Comparison of ENCODE assay signal across 8 mouse cellular contexts in genomic region chr17:86963586-86963902, GRCm38 (mm10). TPM values are rescaled to one million over a fixed set of nuclear protein-coding genes. Genes with fewer than 3 reads are reported as not detected.
A peak's percentile ranks its signal among the peaks of the same experiment; 100 is the strongest.
DNase-seq lines count a peak whose midpoint lies in the region; ATAC-seq lines count a peak whose summit lies in the region.

No protein-coding gene starts in this region.

- no peaks in the 10 kb centered on the region for H3K27me3 ChIP-seq in kidney, embryonic 15.5 days
- H3K27me3 ChIP-seq in embryonic facial prominence, embryonic 14.5 days (replicated peaks; ENCODE audit: control insufficient read depth, insufficient read depth, low read length): no peaks in the 10 kb centered on the region
- H3K27me3 ChIP-seq in midbrain, embryonic 12.5 days: peaks cover 11% of the 10 kb centered on the region; the same call in 1 of the 2 replicates

- H3K4me2 ChIP-seq in kidney, embryonic 15.5 days: peak overlapping the region; percentile 88
- peak overlapping the region; percentile 67 for H3K4me2 ChIP-seq in embryonic facial prominence, embryonic 14.5 days (ENCODE audit: low read depth, low read length)
- peak overlapping the region; percentile 88 for H3K4me2 ChIP-seq in midbrain, embryonic 12.5 days (replicated peaks)

- peaks cover 56% of the 10 kb centered on the region for H3K4me1 ChIP-seq in kidney, embryonic 15.5 days
- H3K4me1 ChIP-seq in embryonic facial prominence, embryonic 14.5 days (ENCODE audit: control insufficient read depth, insufficient read depth, low read length): peaks cover 42% of the 10 kb centered on the region
- H3K4me1 ChIP-seq in midbrain, embryonic 12.5 days: peaks cover 25% of the 10 kb centered on the region

- peak overlapping the region; percentile 95 for H3K27ac ChIP-seq in kidney, embryonic 15.5 days
- H3K27ac ChIP-seq in embryonic facial prominence, embryonic 14.5 days (replicated peaks; ENCODE audit: low read depth, low read length): peak overlapping the region; percentile 96
- H3K27ac ChIP-seq in midbrain, embryonic 12.5 days (replicated peaks): peak overlapping the region; percentile 83

- under 1% methylated on average over 25 of the region's 26 CpGs for WGBS in kidney, embryonic 15.5 days
- no CpG with 5 or more reads among the region's 26 CpGs for WGBS in embryonic facial prominence, embryonic 14.5 days
- WGBS in midbrain, embryonic 12.5 days: under 1% methylated on average over 22 of the region's 26 CpGs

- H3K9ac ChIP-seq in kidney, embryonic 15.5 days: peak overlapping the region; percentile 87
- peak overlapping the region; percentile 94 for H3K9ac ChIP-seq in embryonic facial prominence, embryonic 14.5 days (ENCODE audit: low read depth, low read length)
- peak overlapping the region; percentile 88 for H3K9ac ChIP-seq in midbrain, embryonic 12.5 days (replicated peaks)

- peak; percentile 44 for ATAC-seq in kidney, embryonic 15.5 days (replicated peaks; ENCODE audit: low FRiP score)
- no peak; the same call in 1 of the 2 replicates for ATAC-seq in embryonic facial prominence, embryonic 14.5 days (ENCODE audit: low read depth)
- no peak; the same call in 1 of the 2 replicates for ATAC-seq in midbrain, embryonic 12.5 days (ENCODE audit: low FRiP score, low read depth)

- DNase-seq in kidney, adult 11 months: no peak
- peak; percentile 46 for DNase-seq in MN1 (ENCODE audit: low spot score)
- DNase-seq in embryonic facial prominence, embryonic 14.5 days (ENCODE audit: low spot score): peak; percentile 56
- DNase-seq in induced T-regulatory cell, adult 2 months (ENCODE audit: low read depth): peak; percentile 34
- DNase-seq in layer of hippocampus, adult 9-10 months (ENCODE audit: low spot score): no peak
- no peak for DNase-seq in layer of hippocampus, postnatal 10 days (ENCODE audit: low spot score in 2 of 2)

- H3K36me3 ChIP-seq in kidney, embryonic 15.5 days: 0 out of 2 replicates have a peak, but pooled peaks cover 1% of the 10 kb centered on the region
- H3K36me3 ChIP-seq in embryonic facial prominence, embryonic 14.5 days (ENCODE audit: control insufficient read depth, insufficient read depth, low read length): no peaks in the 10 kb centered on the region
- no peaks in the 10 kb centered on the region for H3K36me3 ChIP-seq in midbrain, embryonic 12.5 days

- H3K4me3 ChIP-seq in kidney, embryonic 15.5 days (replicated peaks): peak overlapping the region; percentile 89
- peak overlapping the region; percentile 84 for H3K4me3 ChIP-seq in embryonic facial prominence, embryonic 14.5 days (ENCODE audit: low read depth, low read length)
- peak overlapping the region; percentile 86 for H3K4me3 ChIP-seq in midbrain, embryonic 12.5 days

- H3K9me3 ChIP-seq in kidney, embryonic 15.5 days (replicated peaks): no peaks in the 10 kb centered on the region
- H3K9me3 ChIP-seq in embryonic facial prominence, embryonic 14.5 days (ENCODE audit: control insufficient read depth, low read length): no peaks in the 10 kb centered on the region
- H3K9me3 ChIP-seq in midbrain, embryonic 12.5 days: no peaks in the 10 kb centered on the region

RNA-seq across cellular contexts. Expression of gene Rhoq, which starts 0.7 kb away (rescaled TPM):
- 16.3 and 16.9 TPM in 2 replicates for polyA plus RNA-seq in kidney, embryonic 15.5 days (2015; fragmentation: Nextera tagmentation; extraction: Ambion mirVana)
- 36.9 and 37.8 TPM in 2 replicates for polyA plus RNA-seq in embryonic facial prominence, embryonic 14.5 days (2014; fragmentation: Nextera tagmentation; extraction: Ambion mirVana)
- 13.0 and 15.1 TPM in 2 replicates for polyA plus RNA-seq in midbrain, embryonic 12.5 days (2016; fragmentation: Nextera tagmentation; extraction: Ambion mirVana)
- total RNA-seq in layer of hippocampus, postnatal 10 days (2021): 10 to 100 TPM; 38.6 to 39.4 TPM

RNA-seq across cellular contexts. Expression of gene Atp6v1e2, which starts 15.8 kb away (rescaled TPM):
- polyA plus RNA-seq in kidney, embryonic 15.5 days (2015; fragmentation: Nextera tagmentation; extraction: Ambion mirVana): not detected in 2 replicates
- polyA plus RNA-seq in embryonic facial prominence, embryonic 14.5 days (2014; fragmentation: Nextera tagmentation; extraction: Ambion mirVana): not detected in 2 replicates
- polyA plus RNA-seq in midbrain, embryonic 12.5 days (2016; fragmentation: Nextera tagmentation; extraction: Ambion mirVana): 0.39 and 0.60 TPM in 2 replicates
- total RNA-seq in layer of hippocampus, postnatal 10 days (2021): under 1 TPM in 1 of 2 experiments, not detected in 1; 0.37 TPM

RNA-seq across cellular contexts. Expression of gene Tmem247, which starts 46.4 kb away (rescaled TPM):
- polyA plus RNA-seq in kidney, embryonic 15.5 days (2015; fragmentation: Nextera tagmentation; extraction: Ambion mirVana): not detected in 2 replicates
- polyA plus RNA-seq in embryonic facial prominence, embryonic 14.5 days (2014; fragmentation: Nextera tagmentation; extraction: Ambion mirVana): not detected in 2 replicates
- polyA plus RNA-seq in midbrain, embryonic 12.5 days (2016; fragmentation: Nextera tagmentation; extraction: Ambion mirVana): not detected in 2 replicates
- not detected for total RNA-seq in layer of hippocampus, postnatal 10 days (2021)

Comparison
In these comparisons a context has a peak if more than half of its experiments do, and no peak if none do; other contexts are left out.
1. DNase-seq: peak in MN1 (single experiment), embryonic facial prominence, embryonic 14.5 days (single experiment) and induced T-regulatory cell, adult 2 months (single experiment); none in kidney, adult 11 months (single experiment), layer of hippocampus, adult 9-10 months (single experiment) and layer of hippocampus, postnatal 10 days (0 of 2).
2. Peak in every context shown above with its lines, with median percentiles within 50 percentile points of each other: H3K27ac ChIP-seq, H3K4me2 ChIP-seq, H3K4me3 ChIP-seq and H3K9ac ChIP-seq.